Mouse (Mus musculus): ENCODE data around the gene Cmtm2a. TPM values are rescaled to one million over a fixed set of nuclear protein-coding genes. Genes with fewer than 3 reads are reported as not detected.
"Not testable (repeated sequence)": the region's sequence is repeated elsewhere in the genome, so short reads cannot be mapped to it uniquely, and the experiment has no call there.

Cmtm2a gene
- total and polyA plus RNA-seq, 3 experiments = not detected

DNA sequence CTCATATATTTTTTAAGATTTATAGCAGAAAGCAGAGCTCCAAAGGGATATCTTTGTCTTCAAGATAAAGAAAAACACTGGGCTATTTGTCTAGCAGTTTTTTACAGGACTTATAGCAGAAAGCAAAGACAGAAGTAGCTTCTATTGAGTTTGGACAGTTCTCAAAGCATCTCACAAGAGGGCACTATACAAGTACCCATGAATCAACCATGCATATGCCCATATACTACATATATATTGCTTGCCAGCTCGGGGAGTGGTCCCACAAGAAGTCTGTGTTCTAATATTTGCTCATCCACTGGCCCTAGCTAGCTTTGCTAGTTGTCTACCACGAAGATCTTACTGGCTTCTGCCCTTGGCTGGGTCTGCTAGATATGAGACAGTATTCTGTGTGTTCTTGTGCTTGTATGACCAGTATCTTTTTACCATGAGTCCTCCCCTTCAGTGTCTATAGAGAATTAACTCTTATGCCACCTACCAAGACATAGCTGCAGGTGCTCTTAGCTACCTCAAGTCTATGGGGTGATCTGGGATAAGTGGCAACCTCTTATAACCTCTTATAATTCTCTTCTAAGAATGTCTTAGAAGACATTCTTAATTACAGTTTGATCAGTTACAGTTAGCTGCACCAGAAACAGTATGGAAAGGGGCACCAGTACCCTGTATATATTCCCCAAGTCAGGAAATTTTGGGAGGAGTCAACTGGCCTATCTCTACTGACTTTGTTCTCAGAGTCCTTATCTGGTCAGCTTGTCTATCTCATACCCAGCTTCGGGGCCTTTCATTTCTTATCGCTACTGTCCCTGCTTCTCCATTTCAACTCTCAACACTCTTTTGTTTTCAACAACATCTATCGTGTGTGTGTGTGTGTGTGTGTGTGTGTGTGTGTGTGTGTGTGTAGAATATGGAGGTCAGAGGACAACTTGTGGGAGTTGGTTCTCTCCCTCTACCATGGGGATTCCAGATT is 40.0 kb upstream of the Cmtm2a start:
- H3K9me3 ChIP-seq (replicated peaks; ENCODE audit: low read length) = no peaks in the 10 kb centered on the region
- no peak overlapping the region for H3K27ac ChIP-seq (ENCODE audit: insufficient read depth, low read depth)
- dilution Hi-C loops (cut with MboI; ENCODE audit: extremely low pct_ligation_motif_present, extremely low pct_unique_long_range_greater_than_20kb, low sequenced_read_pairs) = no loop called here
- H3K4me1 ChIP-seq (ENCODE audit: control insufficient read depth in 1 of 2, insufficient read depth in 2 of 2) = no peaks in the 10 kb centered on the region
- in situ Hi-C loops (cut with MboI; ENCODE audit: low pct_ligation_motif_present, low pct_unique_long_range_greater_than_20kb, low sequenced_read_pairs) = loop anchor here (10.0 kb wide), 1 partner anchor 88 kb away; the partner anchor contains the start of gene Tk2
- H3K4me3 ChIP-seq (replicated peaks in 1 of 3; ENCODE audit: low read depth in 2 of 3, low read length in 2 of 3, poor library complexity in 1 of 3) = no peak overlapping the region
- TF ChIP-seq USF2 (conservative IDR thresholded peaks at IDR 0.05; ENCODE audit: low read depth, low read length) = no peak
- peak; percentile 20 for TF ChIP-seq SMC3 (IDR thresholded peaks at IDR 0.05; ENCODE audit: low read depth, low read length)
- peak in 1 of 2 experiments; percentile 40; a peak in 2 of 4 replicates for TF ChIP-seq CTCF (conservative IDR thresholded peaks at IDR 0.05 in 1 of 2, IDR thresholded peaks at IDR 0.05 in 1 of 2; ENCODE audit: low read depth in 2 of 2, low read length in 2 of 2)
- DNase-seq (ENCODE audit: extremely low read depth) = no peak
- H3K9ac ChIP-seq (ENCODE audit: insufficient read depth, low read depth) = no peak overlapping the region
- peaks cover 7% of the 10 kb centered on the region for H3K27me3 ChIP-seq (replicated peaks)
- no peaks in the 10 kb centered on the region for H3K36me3 ChIP-seq (replicated peaks in 1 of 2; ENCODE audit: control insufficient read depth in 1 of 2, insufficient read depth in 1 of 2, low read length in 1 of 2)
- H3K79me2 ChIP-seq (replicated peaks; ENCODE audit: control insufficient read depth, extremely low read depth, insufficient read depth, poor library complexity, severe bottlenecking) = no peaks in the 10 kb centered on the region
- H3K4me2 ChIP-seq (ENCODE audit: insufficient read depth, low read depth, poor library complexity, severe bottlenecking) = no peak overlapping the region

DNA sequence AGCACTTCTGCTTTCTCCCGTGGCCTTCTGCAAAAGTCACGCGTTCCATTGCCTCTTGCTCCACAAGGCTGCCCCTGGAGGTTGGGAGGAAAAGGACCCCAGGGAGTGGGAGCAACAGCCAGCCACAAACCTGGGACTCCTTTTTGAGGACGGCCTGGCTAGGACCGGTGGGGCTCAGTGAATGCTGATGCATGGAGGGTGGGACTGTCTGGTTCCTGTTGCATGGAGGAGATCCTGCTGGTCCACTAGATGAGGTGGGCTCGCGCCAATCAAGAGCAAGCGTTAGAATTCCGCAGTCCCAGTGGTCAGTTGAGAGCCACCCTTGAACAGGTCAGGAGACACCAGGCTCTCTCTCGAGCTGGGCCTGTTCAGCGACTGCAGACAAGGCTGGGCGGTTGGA is 28.9 kb upstream of the Cmtm2a start, which contains the start of gene Cmtm2b:
TSS of gene Cmtm2b (plus strand) at position 301 of the 400 bp plus-strand sequence.
- dilution Hi-C loops (cut with MboI; ENCODE audit: extremely low pct_ligation_motif_present, extremely low pct_unique_long_range_greater_than_20kb, low sequenced_read_pairs); H3K4me2 ChIP-seq (ENCODE audit: insufficient read depth, low read depth, poor library complexity, severe bottlenecking); in situ Hi-C loops (cut with MboI; ENCODE audit: low pct_ligation_motif_present, low pct_unique_long_range_greater_than_20kb, low sequenced_read_pairs); DNase-seq (ENCODE audit: extremely low read depth); H3K4me1 ChIP-seq (ENCODE audit: control insufficient read depth in 1 of 2, insufficient read depth in 2 of 2); H3K9me3 ChIP-seq (replicated peaks; ENCODE audit: low read length); H3K27me3 ChIP-seq (replicated peaks); H3K36me3 ChIP-seq (replicated peaks in 1 of 2; ENCODE audit: control insufficient read depth in 1 of 2, insufficient read depth in 1 of 2, low read length in 1 of 2); H3K9ac ChIP-seq (ENCODE audit: insufficient read depth, low read depth); H3K79me2 ChIP-seq (replicated peaks; ENCODE audit: control insufficient read depth, extremely low read depth, insufficient read depth, poor library complexity, severe bottlenecking); H3K27ac ChIP-seq (ENCODE audit: insufficient read depth, low read depth); H3K4me3 ChIP-seq (replicated peaks in 1 of 3; ENCODE audit: low read depth in 2 of 3, low read length in 2 of 3, poor library complexity in 1 of 3): not testable (repeated sequence)

DNA sequence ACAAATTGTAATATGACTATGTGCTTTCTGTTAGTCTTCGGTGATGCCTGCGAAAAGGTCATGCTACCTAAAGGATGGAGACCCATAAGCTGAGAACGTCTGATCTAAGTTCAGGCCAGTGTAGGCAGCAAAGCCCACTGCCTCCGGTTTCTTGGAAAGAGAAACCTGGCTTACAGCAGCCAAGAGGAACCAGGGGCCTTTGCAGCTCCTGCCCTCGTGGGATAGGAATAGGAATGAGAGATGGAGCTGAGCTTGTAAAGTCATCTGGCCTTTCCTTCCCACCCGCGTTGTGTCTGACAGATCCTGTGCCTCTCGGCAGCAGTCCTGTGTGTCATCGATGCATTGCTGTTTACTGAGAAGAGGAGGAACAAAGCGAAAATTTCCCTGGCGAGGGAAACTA is 28.3 kb upstream of the Cmtm2a start, which contains the start of gene Gm11020:
TSS of gene Gm11020 (plus strand) at position 301 of the 400 bp plus-strand sequence.
- H3K9me3 ChIP-seq (replicated peaks; ENCODE audit: low read length); H3K4me1 ChIP-seq (ENCODE audit: control insufficient read depth in 1 of 2, insufficient read depth in 2 of 2); dilution Hi-C loops (cut with MboI; ENCODE audit: extremely low pct_ligation_motif_present, extremely low pct_unique_long_range_greater_than_20kb, low sequenced_read_pairs); H3K27me3 ChIP-seq (replicated peaks); H3K9ac ChIP-seq (ENCODE audit: insufficient read depth, low read depth); H3K79me2 ChIP-seq (replicated peaks; ENCODE audit: control insufficient read depth, extremely low read depth, insufficient read depth, poor library complexity, severe bottlenecking); DNase-seq (ENCODE audit: extremely low read depth); H3K4me2 ChIP-seq (ENCODE audit: insufficient read depth, low read depth, poor library complexity, severe bottlenecking); in situ Hi-C loops (cut with MboI; ENCODE audit: low pct_ligation_motif_present, low pct_unique_long_range_greater_than_20kb, low sequenced_read_pairs); H3K4me3 ChIP-seq (replicated peaks in 1 of 3; ENCODE audit: low read depth in 2 of 3, low read length in 2 of 3, poor library complexity in 1 of 3); H3K27ac ChIP-seq (ENCODE audit: insufficient read depth, low read depth); H3K36me3 ChIP-seq (replicated peaks in 1 of 2; ENCODE audit: control insufficient read depth in 1 of 2, insufficient read depth in 1 of 2, low read length in 1 of 2): not testable (repeated sequence)

DNA sequence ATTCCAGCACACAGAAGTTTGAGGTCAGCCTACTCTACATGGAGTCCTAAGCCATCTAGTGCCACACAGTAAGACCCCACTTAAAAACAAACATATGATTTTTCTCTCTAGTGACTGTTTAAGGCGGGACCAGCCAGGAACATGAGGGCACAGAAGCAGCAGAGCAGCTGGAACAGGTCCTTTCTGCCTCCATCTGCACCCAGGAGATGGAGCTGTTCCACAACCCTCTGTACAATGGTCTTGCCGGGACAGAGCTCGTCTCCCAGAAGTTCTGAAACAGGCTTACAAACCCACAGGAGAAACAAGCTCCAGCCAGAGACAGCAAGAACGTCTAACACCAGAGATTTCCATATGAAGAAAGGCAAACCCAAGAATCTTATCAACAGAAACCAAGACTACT is 20.3 kb upstream of the Cmtm2a start:
- no peak overlapping the region for H3K27ac ChIP-seq (ENCODE audit: insufficient read depth, low read depth)
- dilution Hi-C loops (cut with MboI; ENCODE audit: extremely low pct_ligation_motif_present, extremely low pct_unique_long_range_greater_than_20kb, low sequenced_read_pairs) (no loop called here), in situ Hi-C loops (cut with MboI; ENCODE audit: low pct_ligation_motif_present, low pct_unique_long_range_greater_than_20kb, low sequenced_read_pairs) (no loop called here)
- no peaks in the 10 kb centered on the region for H3K9me3 ChIP-seq (replicated peaks; ENCODE audit: low read length)
- no peak overlapping the region for H3K4me3 ChIP-seq (replicated peaks in 1 of 3; ENCODE audit: low read depth in 2 of 3, low read length in 2 of 3, poor library complexity in 1 of 3)
- H3K36me3 ChIP-seq (replicated peaks in 1 of 2; ENCODE audit: control insufficient read depth in 1 of 2, insufficient read depth in 1 of 2, low read length in 1 of 2) = no peaks in the 10 kb centered on the region
- peaks cover 3% of the 10 kb centered on the region for H3K27me3 ChIP-seq (replicated peaks)
- no peak overlapping the region for H3K4me2 ChIP-seq (ENCODE audit: insufficient read depth, low read depth, poor library complexity, severe bottlenecking)
- TF ChIP-seq RAD21 (IDR thresholded peaks at IDR 0.05; ENCODE audit: low read depth, low read length) = peak; percentile 11
- TF ChIP-seq MXI1 (IDR thresholded peaks at IDR 0.05; ENCODE audit: low read depth, low read length) = no peak
- TF ChIP-seq CTCF (conservative IDR thresholded peaks at IDR 0.05 in 1 of 2, IDR thresholded peaks at IDR 0.05 in 1 of 2; ENCODE audit: low read depth in 2 of 2, low read length in 2 of 2) = peak in 1 of 2 experiments; percentile 35; a peak in 1 of 4 replicates
- no peaks in the 10 kb centered on the region for H3K4me1 ChIP-seq (ENCODE audit: control insufficient read depth in 1 of 2, insufficient read depth in 2 of 2)
- H3K9ac ChIP-seq (ENCODE audit: insufficient read depth, low read depth) = no peak overlapping the region
- H3K79me2 ChIP-seq (replicated peaks; ENCODE audit: control insufficient read depth, extremely low read depth, insufficient read depth, poor library complexity, severe bottlenecking) = no peaks in the 10 kb centered on the region
- no peak for DNase-seq (ENCODE audit: extremely low read depth)

DNA sequence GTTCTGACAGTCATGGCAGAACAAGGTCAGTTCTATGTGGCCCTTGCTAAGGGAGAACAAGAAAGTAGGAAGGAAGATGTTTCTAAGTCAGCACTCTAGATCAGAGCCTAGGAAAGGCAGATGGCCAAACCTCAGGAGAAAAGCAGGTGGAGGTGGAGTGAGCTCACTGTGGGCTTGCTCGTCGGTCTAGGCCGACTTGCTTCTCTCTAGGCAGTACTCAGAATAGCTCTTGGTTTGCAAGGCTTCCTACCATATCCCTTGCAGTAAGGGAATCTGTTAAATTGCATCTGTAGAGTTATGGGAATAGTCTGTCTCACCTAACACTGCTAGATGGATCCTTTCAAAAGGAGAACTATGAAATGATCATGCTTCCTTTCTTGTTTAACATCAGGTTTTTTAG is 19.0 kb upstream of the Cmtm2a start:
- H3K27ac ChIP-seq (ENCODE audit: insufficient read depth, low read depth); H3K4me2 ChIP-seq (ENCODE audit: insufficient read depth, low read depth, poor library complexity, severe bottlenecking); H3K27me3 ChIP-seq (replicated peaks); H3K4me1 ChIP-seq (ENCODE audit: control insufficient read depth in 1 of 2, insufficient read depth in 2 of 2); H3K9ac ChIP-seq (ENCODE audit: insufficient read depth, low read depth); H3K79me2 ChIP-seq (replicated peaks; ENCODE audit: control insufficient read depth, extremely low read depth, insufficient read depth, poor library complexity, severe bottlenecking); H3K4me3 ChIP-seq (replicated peaks in 1 of 3; ENCODE audit: low read depth in 2 of 3, low read length in 2 of 3, poor library complexity in 1 of 3); H3K36me3 ChIP-seq (replicated peaks in 1 of 2; ENCODE audit: control insufficient read depth in 1 of 2, insufficient read depth in 1 of 2, low read length in 1 of 2); H3K9me3 ChIP-seq (replicated peaks; ENCODE audit: low read length); dilution Hi-C loops (cut with MboI; ENCODE audit: extremely low pct_ligation_motif_present, extremely low pct_unique_long_range_greater_than_20kb, low sequenced_read_pairs); in situ Hi-C loops (cut with MboI; ENCODE audit: low pct_ligation_motif_present, low pct_unique_long_range_greater_than_20kb, low sequenced_read_pairs); DNase-seq (ENCODE audit: extremely low read depth): not testable (repeated sequence)

Measured in CH12.LX (cell line).